Mouse (Mus musculus) MN1 (cell line): ENCODE results near the gene Sema4g.

Experiments
- DNase-seq: peaks from one replicate; pipeline ENCODE4 v3.0.0-alpha.2; 2016; ENCODE audit warnings: low spot score

Sema4g gene

DNA sequence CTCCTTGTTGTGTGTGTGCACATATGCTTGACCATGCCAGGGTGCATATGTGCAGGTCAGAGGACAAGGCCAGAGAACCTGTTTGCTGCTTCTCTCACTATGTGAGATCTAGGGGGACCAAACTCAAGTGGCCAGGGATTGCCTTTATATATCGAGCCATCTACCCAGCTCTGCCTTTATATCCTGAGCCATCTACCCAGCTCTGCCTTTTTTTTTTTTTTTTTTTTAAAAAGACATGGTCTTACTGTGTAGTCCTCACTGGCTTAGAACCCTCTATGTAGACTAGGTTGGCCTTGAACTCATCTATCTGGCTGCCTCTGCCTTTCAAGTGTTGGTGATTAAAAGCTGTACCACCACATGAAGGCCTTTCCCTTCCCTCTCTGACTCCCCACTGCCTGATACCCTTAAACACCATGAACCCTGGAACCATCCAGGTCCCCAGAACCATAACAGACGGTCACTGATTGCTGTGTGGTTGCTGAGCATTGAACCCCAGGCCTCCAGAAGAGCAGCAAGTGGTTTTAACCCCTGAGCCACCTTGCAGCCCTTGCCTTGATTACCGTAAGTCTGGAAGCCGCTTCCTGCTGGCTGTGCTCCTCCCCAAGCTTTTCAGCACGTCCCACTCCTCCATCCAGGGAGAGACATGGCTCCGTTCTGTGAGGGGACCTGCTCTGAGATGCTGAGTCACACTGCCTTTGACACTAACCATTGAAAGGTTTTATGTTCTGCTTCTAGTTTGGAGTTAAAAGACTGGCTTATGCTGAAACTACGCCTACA is 15.0 kb downstream of the Sema4g start:
- no peak for DNase-seq

DNA sequence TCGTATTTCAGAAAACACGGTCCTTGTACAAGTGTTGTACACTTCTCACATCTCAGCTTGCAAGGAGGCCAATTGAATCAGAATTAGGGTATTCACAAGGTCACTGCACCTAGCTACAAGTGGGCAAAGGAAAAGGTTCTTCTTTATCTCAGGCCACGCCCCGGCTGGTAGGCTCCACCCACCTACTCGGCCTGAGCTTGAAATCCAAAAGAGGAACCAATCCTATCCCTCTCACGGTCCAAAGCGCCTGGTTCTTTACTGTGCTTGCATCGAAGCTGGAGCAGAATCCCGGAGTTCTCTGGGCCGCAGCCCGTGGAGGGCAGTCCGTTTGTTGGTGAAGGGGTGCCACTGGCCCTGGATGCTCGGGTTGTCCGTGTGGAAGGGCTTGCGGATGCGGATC is 16.5 kb downstream of the Sema4g start, which contains the start of gene Twnk:
TSS of gene Twnk (plus strand) at position 220 of the 400 bp plus-strand sequence.
- peak; percentile 51 for DNase-seq

DNA sequence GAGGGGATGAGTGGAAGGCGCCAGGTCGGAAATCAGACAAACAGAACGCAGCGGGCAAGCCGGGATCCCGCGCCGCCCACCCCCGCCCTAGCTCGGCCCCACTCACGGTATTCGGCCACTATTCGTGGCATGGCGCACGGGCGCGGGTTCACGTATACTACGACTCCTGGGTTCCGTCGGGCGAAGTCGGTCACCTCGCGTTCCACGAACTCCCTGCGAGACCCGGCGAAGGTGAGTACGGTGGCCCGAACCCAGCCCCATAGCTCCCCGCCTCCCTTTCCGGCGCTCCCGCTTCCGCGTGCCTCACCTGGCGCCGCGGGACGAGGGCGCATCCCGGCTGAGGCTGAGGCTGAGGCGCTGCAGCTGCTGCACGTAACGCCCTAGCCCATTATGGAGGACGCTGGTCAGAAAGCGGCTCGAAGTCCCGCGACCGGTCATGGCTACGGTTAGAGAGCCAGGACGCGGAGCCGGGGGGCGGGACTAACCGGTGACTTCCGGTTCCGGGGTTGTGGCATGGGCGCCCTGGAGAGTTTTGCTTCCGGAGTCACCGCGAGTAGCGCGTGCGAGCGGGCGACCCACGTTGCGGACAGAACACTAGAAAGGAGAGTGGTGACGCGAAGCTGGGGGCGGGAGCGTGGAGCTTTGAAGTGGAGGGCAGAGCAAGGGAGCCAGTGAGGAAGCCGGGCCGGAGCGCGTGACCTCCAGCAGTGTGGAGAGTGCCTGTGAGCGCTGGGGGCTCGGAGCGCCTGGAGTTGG is 17.2 kb downstream of the Sema4g start, which contains the start of gene Mrpl43:
TSS of gene Mrpl43 (minus strand) at position 486 of the 756 bp plus-strand sequence.
- DNase-seq, result peak; percentile 93

DNA sequence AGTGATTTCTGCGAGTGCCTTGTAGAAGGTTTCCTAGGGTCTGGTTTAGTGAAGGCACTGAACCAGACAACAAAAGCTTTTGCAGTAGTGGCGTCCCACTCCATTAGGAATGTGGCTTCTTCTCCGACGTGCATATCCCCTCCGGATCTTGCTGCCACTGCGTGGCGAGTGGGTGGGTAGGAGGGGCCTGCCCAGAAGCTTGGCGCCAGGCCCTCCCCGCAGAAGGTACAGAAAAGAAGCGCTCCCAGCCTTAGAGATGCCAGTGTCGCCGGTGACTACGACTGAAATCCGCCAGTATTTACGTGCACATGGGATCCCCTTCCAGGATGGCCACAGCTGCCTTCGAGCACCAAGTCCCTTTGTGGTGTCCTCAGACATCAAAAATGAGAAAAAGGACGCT is 18.1 kb downstream of the Sema4g start:
- no peak for DNase-seq

DNA sequence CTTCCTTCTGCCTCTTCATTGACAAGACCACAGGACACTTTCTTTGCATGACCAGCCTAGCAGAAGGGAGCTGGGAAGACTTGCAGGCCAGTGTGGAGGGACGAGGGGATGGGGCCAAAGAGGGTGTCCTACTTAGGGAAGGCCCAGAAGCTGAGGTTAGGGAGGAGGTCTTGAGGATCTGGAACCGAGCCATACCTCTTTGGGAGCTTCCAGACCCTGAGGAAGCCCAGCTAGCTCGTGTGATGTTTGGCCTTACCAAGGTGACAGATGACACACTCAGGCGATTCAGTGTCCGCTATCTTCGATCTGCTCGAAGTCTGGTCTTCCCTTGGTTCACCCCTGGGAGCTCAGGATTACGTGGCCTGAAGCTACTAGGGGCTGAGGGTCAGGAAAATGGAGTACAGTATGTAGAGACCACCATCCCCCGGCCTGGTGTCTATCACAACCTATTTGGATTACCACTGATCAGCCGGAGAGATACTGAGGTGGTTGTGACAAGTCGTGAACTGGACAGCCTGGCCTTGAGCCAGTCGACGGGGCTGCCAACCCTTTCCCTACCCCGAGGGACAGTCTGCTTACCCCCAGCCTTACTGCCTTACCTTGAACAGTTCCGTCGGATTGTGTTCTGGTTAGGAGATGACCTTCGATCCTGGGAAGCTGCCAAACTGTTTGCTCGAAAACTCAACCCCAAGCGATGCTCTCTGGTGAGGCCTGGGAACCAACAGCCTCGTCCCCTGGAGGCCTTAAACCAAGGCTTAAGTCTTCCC is 18.7 kb downstream of the Sema4g start:
- peak; percentile 32 for DNase-seq

DNA sequence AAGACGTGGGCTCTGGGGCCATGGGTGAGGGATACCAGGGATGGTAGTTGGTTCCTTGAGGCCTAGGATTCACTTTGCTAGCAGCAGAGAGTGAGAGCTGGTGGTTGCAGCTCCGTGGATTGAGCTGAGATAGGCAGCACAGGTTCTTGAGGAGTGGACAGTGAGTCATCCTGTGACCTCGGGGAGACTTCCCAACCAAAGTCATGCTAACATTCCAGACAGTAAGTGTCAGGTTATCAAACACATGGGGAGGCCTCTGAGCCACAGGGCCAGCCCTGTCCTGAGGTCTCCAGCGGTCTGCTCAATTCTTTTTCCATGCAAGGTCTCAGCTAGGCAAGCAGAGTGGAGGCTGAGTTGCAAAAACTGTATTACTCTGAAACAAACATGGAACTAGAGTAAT is 21.7 kb downstream of the Sema4g start:
- DNase-seq, result no peak

DNA sequence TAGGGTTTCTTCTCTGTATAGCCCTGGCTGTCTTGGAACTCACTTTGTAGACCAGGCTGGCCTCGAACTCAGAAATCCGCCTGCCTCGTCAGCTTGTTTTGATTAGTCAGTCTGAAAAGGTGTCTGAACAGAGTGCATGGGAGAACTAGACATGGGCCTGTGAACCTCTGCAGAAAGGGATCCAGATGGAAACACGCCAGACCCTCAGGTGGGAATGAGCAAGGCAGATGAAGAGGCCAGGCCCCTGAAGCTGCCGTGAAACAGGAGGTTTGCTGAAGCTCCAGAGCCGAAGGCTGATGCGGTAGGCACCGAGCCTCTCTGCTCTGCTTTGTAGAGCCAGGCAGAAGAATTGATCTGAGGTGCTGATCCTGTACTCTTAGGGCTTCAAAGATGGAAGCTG is 23.3 kb downstream of the Sema4g start:
- no peak for DNase-seq

DNA sequence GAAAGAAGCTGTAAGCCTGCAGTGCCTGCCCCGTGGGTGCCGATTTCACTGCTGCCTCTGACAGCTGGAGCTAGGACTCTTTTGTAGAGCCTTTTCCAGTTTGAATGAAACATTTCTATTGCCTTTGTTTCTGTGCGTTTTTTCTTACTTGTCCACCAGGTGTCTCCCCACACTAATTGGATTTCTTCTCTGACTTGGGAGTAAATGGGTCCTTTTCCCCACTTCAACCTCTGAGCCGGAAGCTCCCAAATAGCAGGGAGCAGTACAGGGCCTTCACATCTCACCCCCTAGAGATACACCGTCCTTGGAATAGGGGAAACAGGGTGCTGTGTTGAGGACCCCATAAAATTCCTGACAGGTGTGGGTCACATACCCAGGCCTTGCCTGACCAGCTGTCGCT is 23.7 kb downstream of the Sema4g start:
- DNase-seq, result peak; percentile 53

DNA sequence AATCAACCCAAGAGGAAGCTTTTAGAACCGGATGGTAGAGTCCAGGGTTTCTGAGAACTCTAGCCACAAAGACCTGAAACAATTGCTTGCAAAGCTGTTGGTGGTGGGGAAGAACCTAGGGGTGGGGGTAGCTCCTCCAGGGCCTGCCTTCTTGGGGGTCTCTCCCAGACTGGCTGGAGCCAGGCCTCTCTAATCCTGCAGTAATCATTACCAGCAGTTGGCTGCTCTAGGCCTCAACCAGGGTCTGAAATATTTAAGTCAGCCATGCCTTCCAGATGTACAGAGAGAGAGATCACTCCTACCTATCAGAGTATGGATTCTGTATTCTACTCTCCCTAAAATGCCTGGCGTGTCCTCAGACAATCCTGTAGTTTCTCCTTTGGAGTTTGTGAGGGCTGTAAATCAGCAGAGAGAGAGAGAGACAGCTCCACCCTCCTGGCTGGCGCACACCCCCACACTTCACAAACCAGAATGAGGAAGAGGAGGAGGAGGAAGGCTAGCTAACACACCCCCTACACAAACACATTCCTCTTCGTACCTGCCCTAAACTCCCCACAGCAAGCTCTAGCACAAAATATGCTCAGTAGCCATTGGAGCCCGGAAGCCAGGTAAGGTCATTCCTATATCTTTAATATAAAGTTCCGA is 24.8 kb downstream of the Sema4g start:
- no peak for DNase-seq

DNA sequence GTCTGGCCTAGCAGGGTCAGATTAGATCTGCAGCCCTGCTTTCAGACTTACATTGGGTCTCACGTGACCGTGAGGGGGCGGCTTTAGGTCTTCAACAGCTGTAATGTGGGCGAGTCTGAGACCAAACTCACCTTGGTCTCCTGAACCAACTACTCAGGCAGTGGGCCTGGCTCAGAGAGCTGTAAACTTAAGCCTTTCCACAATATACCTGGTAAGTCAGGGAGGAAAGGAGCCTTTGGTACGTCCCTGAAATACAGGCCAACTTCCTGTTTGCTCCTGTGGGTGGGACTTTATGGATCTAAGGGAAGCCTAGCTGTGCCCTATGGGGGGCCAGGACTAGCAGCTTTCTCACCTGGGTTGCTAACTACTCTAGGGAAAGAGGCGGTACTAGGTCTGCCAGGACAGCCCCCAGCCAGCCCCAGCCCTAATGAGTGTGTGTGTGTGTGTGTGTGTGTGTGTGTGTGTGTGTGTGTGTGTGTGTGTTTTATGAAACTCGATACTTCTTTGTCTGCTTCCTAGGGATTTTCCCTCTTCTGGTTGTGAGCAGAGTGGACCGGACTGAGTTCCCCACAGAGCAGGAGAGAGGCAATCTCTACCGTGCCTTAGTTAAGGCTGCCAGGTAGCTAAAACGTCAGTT is 25.6 kb downstream of the Sema4g start, which contains the start of gene Lzts2:
TSS of gene Lzts2 (plus strand) at position 80 of the 637 bp plus-strand sequence.
- DNase-seq, result no peak

DNA sequence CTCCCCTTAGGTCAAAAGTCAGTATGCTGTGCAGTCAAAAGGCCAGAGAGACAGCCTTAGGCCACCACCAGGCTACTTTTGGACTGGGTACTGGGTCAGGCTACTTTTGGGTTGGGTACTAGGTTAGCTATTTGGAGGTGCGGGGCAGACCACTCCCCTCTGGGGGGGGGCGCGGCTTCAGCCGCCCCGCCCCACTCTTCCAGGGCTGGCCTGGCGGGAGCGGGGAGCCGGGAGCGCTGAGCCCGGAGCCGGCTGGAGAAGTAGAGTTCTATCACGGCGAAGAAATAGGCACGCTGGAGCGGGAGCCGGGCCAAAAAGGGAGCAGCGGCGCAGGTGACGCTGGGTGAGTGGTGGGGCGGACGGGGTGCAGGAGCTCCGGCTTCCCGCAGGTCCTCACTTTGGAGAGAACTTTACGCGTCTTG is 26.1 kb downstream of the Sema4g start:
- peak; percentile 42 for DNase-seq

DNA sequence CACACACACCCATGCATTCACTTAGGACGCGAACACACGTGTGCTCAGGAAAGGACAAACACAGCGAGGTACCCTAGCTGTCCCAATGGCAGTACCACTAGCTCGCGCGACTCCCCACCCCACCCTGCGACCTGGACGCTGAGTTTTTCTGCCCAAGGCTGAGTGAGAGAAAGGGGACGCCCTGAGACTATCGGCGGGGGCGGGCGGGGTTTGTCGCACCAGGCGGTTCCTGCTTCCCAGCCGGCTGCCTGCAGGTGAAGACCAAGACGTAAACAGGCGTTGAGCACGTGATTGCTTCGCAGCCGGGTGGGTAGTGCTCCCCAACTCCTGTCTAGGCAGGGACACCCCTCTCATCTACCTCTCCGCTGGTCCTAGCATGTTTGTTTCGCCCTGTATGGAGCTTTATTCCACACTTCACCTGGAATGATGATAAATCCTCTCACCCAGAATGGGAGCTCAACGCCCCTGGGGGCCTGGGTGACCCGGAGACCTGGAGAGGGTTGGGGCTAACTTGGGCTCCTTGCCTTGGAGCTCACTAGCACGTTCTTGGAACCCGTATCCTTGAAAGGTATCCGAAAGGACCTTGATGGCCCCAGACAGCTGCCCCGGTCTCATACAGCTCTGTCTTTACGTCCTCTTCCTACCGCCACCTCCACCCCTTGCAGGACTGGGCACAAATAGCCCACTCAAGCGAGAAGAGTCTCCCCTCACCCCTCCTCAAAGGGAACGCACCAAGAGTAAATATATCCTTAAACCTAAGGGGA is 26.8 kb downstream of the Sema4g start:
- peak; percentile 41 for DNase-seq

DNA sequence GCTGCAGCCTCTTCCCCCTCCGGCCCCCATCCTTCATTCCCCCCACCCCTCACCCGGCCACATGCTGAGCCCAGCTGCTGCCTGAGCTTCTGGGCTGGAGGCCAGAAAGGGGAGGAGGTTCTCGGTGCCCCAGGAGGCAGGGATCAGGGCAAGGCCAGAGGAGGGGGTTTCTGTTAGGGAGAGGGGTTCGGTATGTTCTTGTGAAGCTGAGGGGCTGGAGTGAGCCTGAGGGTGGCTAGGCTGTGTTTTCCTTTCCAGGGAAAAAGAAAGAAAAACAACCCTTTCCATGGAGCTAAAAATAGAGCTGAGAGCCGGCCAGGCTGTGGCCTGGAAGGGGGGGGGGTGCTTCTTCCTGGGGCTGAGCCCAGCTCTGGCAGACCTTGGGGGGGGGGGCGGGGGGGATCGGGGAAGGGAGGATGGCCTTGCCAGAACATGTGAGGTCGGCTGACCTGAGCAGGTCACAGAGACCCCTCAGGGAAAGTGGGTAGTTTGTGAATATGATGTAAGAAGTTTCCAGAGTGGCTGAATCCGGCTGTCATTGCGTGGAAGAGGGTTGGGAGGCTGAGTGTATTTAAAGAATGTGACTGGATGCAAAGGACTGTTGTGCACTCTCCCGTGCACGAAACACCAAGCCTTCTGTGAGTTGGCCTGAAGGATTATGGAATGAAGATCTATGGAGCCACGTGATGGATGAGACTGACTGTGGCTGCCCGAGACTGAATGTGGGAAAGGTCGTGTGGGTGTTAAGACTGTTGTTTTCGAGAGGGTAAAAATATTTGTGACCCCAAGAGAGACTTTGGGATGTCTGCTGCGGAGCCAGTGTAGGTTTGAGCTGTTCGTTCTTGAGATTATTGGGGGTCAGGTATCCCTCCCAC is 27.7 kb downstream of the Sema4g start:
- DNase-seq, result peak; percentile 65

DNA sequence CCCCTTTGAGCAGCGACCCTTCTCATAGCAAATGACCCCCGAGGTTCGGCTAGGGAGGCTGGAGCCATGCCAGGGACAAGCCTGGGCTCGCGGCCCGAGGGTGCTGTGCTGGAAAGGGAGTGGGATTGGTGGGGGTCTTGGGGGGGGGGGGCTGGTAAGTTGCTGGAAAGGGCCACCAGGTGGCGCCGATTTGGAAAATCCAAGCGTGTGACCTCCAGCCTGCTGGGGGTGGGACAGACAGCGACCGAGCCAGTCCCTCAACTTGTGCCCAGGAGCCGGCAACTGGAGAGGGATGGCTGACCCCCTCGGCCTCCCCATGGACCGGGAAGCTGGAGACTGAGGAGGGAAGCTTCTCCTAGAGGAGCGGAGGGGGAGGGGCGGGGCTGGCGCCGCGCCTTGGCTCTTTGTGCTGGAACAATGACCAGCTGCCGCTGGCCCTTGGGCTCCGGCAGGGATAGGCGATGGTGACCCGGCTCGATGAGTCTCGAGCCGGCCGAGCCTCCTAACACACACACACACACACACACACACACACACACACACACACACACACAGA is 28.4 kb downstream of the Sema4g start:
- DNase-seq, result peak; percentile 74

DNA sequence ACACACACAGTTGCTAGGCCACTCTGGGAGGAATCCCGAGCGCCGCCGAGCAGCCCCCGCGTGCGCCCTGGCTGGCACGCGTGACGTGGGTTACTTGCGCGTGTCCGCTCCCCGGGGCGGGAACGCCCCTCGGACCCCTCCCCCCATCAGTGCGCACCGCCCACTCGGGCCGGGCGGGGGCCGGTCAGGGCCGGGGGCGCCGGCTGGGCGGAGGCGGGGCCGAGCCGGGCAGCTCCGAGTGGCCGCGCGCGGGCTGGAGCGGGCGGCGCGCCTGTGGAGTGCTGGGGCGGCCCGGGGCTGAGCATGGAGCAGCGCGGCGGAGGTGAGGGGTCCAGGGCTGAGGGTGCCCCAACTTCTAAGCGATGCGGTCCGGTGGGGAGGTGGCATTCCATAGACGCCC is 29.0 kb downstream of the Sema4g start:
- peak; percentile 80 for DNase-seq

DNA sequence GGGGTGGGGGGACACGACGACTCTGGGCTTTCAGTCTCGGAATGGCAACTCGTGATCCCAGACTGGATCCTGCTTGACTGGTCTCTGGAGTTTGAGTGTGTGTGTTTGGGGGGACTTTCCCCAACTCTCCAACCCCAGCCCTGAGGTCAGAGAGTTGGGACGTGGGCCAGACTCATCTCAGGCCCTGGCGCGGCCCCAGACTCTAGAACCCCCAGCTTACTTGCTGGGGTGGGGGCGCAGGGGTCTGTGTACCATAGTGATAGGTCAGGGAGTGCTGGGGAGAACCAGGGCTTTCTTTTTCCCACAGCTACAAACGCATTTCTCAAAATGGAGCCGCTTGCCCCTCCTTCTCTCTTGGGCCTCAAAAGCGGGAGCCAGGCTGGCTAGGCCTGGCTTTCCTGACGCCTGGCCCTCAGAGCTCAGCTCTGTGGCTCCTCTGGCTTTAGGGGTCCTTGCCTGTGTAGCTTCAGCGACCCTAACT is 29.5 kb downstream of the Sema4g start:
- no peak for DNase-seq

DNA sequence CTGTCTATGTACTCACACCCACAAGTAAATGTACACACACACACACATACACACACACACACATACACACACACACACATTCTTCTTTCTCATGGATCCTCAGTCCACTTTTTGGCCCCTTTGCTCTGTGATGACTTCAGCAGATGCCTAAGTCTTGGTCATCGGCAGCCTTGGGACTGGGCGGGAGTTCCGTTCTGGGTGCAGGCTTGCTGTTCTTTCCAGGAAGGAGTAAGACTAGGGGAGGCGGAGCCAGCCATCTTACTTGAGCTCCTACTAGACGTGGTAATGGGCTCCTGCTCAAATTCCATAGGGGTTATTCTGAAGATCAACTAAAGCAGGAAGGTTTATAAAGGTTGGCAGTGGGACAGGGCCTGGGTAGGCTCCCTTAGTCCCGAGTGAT is 31.4 kb downstream of the Sema4g start:
- DNase-seq, result no peak

DNA sequence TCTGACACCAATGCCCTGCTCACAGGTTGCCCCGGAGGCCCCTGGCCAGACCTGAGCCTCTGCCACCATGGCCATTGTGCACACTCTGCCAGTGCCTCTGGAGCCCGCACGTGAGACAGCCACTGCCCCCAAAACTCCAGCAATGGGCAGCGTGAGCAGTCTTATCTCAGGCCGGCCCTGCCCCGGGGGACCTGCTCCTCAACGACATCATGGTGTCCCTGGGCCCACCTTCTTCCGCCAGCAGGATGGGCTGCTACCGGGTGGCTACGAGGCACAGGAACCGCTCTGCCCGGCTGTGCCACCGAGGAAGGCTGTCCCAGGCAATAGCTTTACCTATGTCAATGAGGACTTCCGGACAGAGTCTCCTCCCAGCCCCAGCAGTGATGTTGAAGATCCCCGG is 32.5 kb downstream of the Sema4g start:
- no peak for DNase-seq

DNA sequence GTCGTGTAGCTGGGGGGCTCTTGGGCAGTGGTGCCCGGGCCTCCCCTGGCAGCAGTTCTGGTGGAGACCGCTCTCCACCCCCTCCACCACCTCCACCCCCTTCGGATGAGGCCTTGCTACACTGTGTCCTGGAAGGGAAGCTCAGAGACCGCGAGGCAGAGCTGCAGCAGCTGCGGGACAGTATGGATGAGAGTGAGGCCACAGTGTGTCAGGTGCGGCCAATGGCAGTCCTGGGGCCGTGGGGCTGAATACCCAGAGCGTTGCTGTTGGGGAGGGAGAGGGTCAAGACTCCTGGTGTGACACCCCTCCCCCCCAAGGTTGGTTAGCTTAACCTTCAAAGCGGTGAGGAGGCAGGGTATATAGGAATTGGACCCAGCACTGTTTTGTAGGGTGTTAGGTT is 35.1 kb downstream of the Sema4g start:
- no peak for DNase-seq
